Mouse (Mus musculus): ENCODE measurements at regions not wholly inside any gene's neighbourhood (a gene's known extent, or its start where the extent isn't known, plus 50 kb on each side); places are given as distances from the start of the nearest gene placed in this dataset.
A peak's percentile ranks its signal among the peaks of the same experiment; 100 is the strongest.

DNA sequence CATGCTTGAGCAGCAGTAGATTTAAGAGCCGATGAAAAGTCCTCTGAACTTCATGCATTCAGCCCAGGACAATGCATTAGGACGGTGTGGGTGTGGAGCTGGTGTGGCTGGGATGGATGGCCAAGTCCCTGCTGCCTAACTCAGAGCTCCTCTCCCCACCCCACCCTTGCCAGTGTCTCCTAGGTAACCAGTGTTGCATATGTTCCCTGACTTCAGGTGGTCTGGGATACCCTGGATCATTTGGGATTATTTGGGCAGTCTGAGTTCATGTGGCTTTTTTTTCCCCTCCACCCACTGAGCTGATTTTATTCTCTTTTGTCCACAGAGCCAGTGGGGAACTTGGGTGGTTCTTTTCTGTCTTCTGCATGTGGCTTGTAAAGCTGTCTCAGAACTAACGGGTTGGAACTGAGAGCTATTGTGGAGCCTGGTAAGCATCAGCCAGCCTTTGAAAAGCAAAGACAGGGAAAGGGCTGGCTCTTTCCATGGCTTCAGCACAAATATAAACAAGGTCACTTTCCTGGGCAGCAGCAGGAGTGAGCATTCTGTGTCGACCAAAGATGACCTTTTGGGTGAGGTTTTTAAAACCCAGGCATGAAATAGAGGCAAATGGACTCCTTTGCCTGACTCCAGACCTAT lies 205.1 kb upstream of the Bmp2 start:
- peak; percentile 30 for DNase-seq
- H3K4me3 ChIP-seq = no peak overlapping the region
- intact Hi-C loops (cut with DNase I) = no loop called here
- H3K27ac ChIP-seq = no peak overlapping the region
- no peak for TF ChIP-seq CTCF (IDR thresholded peaks at IDR 0.05)

DNA sequence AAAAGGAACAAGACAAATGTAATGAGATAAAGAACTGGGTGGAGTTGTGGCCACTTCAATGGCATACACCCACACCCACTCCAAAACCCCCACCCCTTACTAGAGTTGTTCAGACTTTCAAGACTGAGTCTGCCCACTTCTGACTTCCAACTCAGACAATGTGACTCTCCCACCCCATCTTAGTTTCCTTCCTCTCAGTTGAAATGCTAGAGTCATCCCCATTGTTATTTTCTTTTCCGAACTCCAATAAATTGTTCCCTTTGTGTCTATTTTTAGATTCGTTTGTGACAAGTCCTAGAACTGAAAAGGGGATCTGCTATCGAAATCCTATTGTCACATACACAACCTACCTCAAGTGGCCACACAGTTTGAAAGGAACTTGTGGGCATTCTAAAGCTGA lies 200.7 kb upstream of the Bmp2 start:
- TF ChIP-seq CTCF (IDR thresholded peaks at IDR 0.05) = no peak
- no peak overlapping the region for H3K27ac ChIP-seq
- no peak overlapping the region for H3K4me3 ChIP-seq
- no peak for DNase-seq
- intact Hi-C loops (cut with DNase I) = no loop called here

DNA sequence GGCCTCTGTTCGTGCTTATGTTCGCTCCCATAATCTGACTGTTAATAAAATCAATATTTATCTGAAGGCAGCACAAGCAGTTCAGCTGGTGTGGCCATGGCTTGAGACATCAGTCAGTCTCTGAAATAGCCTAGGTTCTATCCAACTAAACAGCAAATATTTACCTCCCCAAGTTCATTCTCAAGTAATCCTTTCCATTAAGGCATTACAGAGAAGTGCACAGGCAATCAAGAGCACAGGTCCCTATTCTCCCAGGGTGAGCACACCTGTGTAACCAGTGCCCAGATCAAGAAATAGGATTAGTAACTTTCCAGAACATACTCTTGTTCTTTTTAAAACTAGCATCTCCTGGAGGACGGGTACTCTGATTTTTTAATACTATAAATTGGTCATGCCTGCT lies 199.2 kb upstream of the Bmp2 start:
- no peak for DNase-seq
- Histone ChIP-seq H3K27ac (no peak overlapping the region), H3K4me3 (no peak overlapping the region)
- TF ChIP-seq CTCF (IDR thresholded peaks at IDR 0.05) = no peak
- intact Hi-C loops (cut with DNase I) = no loop called here

DNA sequence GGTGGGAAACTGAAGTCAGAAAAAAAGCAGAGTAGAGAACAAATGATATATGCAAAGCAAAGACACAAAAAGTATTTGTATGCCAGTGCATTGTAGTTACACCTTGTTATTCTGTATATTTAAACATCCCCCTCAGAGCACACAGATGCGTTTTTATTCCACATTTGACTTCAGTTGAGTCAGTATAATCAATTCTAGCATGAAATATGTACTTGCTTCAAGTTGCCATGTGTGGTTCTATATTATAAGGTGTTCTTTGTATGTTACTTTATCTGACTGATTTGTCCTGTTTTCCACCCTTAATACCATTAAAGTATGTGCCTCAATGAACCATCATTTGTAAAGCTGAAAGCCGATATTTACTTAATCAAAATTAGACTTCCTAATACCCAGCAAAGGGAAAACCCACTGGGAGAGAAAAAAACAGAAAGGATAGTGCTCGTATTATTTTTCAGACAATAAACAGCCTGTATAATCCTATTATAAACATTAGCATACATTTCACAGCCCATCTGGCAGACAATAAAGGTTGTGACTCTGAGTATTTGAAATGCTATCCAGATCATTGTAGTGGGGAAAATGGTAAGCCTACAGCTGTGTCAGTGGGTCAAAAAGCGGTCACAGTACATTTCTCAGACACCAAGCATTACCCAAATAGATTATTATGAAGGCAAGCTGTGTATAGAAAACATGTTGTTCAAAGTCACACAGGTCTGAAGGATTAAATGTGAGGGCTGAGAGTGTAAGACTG lies 189.1 kb upstream of the Bmp2 start:
- intact Hi-C loops (cut with DNase I) = no loop called here

DNA sequence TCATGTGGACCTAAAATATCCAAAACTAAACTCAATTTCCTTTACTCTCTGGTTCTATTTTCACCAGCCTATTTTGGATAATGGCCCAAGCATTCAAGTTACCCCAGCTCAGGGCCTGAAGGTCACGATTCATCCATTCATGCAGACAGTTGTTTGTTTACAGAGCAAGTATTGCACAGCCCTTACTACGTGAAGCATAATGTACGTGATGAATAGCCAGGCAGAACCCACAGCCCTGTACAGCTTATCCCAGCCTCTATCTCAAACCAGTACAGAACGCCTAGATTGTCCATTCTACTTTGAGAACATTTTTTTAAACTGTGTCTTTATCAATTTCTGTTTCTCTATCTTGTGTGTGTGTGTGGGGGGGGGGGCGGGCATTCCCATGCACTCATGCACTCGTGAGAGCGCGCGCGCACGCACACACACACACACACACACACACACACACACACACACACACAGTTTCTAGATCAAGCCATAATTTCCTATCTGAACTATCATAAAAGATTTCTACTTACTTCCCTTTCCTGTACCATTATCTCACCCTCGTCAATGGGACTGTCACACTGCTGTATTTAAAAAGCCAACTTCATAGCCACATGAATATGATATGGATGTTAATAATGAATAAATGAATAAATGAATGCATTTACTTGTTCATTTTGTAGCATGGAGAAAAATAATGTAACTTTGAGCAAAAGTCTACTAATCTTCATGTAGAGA lies 180.3 kb upstream of the Bmp2 start:
- no peak overlapping the region for H3K27ac ChIP-seq
- no peak overlapping the region for H3K4me3 ChIP-seq
- intact Hi-C loops (cut with DNase I) = no loop called here
- DNase-seq = no peak
- TF ChIP-seq CTCF (IDR thresholded peaks at IDR 0.05) = no peak

More for the DNA sequence above, 189.1 kb upstream of the Bmp2 start:
- Histone ChIP-seq H3K4me3 (no peak overlapping the region), H3K27ac (no peak overlapping the region)
- no peak for TF ChIP-seq CTCF (IDR thresholded peaks at IDR 0.05)
- DNase-seq = no peak

DNA sequence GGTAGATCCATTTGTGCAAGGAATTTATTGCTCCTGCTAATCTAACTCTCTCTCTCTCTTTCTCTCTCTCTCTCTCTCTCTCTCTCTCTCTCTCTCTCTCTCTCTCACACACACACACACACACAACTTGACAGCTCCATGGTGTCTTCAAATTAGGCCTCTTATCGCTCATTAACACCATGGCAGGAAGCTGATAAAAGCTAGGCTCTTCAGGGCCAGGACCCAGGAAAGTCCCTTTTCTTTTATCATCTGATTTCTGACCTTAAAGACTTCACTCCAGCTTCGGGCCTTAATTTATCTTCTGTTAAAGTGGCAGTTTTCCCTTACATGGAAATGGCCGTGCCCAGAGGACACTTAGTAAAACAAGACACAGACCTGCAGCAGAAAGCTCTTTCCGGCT lies 178.4 kb upstream of the Bmp2 start:
- TF ChIP-seq CTCF (IDR thresholded peaks at IDR 0.05) = no peak
- intact Hi-C loops (cut with DNase I) = no loop called here
- DNase-seq = no peak
- Histone ChIP-seq H3K27ac (no peak overlapping the region), H3K4me3 (no peak overlapping the region)

DNA sequence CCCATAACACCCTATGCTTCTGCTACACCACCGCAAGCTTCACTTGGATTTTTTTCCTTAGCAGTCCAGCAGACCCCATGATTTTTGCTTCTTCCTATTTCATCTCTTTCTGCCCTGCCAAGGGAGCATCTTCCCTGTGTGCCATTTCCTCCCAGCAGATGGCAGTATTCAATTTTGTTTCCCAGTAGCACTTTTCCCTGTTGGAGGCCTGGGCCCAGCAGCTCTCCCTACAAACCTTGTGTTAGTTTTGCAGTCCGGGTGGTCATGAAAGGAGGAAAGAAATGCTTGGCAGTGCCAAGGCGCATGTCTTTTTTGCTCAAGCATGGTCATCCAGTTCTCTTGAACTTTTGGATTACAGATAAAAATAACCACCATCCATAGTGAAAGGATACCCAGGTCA lies 170.9 kb upstream of the Bmp2 start:
- intact Hi-C loops (cut with DNase I) = loop anchor here (5.0 kb wide), 1 partner anchor 171 kb away; the partner anchor contains the start of gene Bmp2
- DNase-seq = peak; percentile 31
- Histone ChIP-seq H3K27ac (no peak overlapping the region), H3K4me3 (no peak overlapping the region)
- TF ChIP-seq CTCF (IDR thresholded peaks at IDR 0.05) = peak; percentile 56

DNA sequence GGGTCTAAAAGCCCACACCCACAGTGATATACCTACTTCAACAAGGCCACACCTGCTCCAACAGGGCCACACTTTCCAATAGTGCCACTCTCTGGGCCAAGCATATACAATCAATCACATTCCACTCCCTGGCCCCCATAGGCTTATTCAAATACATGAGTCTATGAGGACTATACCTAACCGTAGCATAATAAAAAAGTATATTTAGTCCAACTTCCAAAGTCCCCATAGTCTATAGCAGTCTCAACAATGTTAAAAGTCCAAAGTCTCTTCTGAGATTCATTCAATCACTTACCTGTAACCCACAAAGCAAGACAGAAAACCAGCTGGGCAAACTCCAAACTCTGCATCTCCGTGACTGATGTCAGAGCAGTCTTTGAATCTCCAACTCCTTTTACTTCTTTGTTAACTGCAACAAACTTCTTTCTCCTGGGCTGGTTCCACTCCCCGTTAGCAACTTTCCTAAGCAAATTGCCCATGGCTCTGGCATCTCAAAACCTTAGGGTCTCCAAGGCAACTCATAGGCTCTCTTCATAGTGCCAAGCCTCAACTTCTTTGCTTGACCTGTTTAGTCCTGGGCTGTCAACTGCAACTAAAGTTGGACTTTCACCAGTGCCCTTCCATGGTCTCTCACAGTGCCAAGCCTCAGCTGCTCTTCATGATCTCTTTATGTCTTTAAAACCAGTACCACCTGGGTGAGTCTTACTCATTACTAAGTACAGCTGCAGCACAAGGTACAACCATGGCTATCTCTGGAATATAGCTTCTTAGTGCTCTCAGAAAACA lies 168.6 kb upstream of the Bmp2 start:
- intact Hi-C loops (cut with DNase I) = loop anchor here (5.0 kb wide), 1 partner anchor 169 kb away; the partner anchor contains the start of gene Bmp2
- Histone ChIP-seq H3K4me3 (no peak overlapping the region), H3K27ac (no peak overlapping the region)
- no peak for DNase-seq
- TF ChIP-seq CTCF (IDR thresholded peaks at IDR 0.05) = no peak

DNA sequence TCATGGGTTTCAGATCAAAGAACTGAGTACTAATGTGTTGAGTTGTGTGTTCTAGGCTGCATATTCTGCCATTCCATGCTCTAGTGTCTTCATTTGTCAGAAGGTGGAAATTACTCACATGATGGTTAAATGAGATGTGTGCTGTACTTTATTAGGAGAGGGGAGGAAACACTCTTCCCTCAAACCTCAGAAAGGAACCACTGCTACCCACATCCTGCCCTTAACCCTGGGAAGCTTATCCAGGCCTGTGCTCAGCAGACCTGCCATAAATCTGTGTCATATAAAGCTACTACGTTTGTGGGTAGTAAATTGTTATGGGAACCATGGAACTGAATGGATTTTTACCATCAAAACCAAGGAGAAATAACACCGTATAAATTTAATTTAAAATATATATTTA lies 166.7 kb upstream of the Bmp2 start:
- Histone ChIP-seq H3K27ac (no peak overlapping the region), H3K4me3 (no peak overlapping the region)
- no peak for DNase-seq
- TF ChIP-seq CTCF (IDR thresholded peaks at IDR 0.05) = no peak
- intact Hi-C loops (cut with DNase I) = no loop called here

DNA sequence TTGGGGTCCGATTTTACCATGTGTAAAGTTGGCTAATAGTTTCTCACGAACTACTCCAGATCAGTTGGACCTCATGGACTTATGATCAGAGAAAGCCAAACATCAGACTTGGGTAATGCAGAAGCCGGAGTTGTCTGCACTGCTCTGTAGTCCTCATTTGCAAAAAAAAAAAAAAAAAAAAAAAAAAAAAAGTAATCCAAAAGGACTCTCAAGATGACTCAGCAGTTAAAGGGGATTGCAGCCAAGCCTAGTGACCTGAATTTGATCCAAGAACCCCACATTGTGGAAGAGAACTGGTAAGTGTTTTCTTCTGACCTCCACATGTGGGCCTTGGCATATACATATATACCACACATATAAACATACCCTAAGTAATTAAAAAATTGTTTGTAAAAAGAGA lies 164.6 kb upstream of the Bmp2 start:
- H3K4me3 ChIP-seq = no peak overlapping the region
- H3K27ac ChIP-seq = no peak overlapping the region
- intact Hi-C loops (cut with DNase I) = no loop called here
- TF ChIP-seq CTCF (IDR thresholded peaks at IDR 0.05) = no peak
- DNase-seq = no peak

DNA sequence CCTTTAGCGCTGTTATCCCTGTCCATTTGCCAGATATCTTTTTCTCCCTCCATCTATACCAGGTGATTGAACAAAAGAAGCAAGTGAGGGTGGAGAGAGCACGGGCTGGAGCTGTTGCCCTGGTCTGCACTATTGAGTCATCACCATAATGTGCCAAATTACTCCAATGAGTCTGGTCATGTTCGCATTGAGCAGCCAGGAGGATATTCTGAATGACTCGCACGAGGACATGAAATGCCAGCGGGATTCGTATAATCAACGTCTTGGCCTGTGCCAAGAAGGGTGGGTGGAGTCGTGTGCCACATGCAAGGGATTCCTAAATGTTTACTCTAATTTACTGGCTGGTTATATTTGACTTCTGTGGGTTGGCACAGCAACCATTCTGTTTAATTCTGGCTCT lies 159.7 kb upstream of the Bmp2 start:
- no peak for DNase-seq
- TF ChIP-seq CTCF (IDR thresholded peaks at IDR 0.05) = no peak
- no peak overlapping the region for H3K4me3 ChIP-seq
- no peak overlapping the region for H3K27ac ChIP-seq
- intact Hi-C loops (cut with DNase I) = no loop called here

DNA sequence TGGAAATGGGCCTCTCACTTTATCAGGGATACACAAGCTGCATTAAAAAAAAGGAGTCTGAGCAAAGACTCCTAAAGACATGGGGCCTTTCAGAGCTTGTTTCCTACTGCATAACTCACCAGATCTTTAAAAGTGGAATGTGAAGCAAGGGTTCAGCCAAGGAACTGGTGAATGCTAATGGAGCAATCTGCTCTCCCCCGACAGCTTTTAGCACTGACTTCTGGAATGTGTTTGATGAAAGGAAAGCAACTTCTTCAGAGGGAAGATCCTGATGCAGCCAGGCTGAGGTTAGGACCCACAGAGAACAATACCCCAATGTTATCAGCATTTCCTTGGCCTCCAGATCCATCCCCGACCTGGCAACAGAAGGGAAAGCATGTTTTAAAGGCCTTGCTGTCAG lies 154.4 kb upstream of the Bmp2 start:
- Histone ChIP-seq H3K27ac (no peak overlapping the region), H3K4me3 (no peak overlapping the region)
- no peak for DNase-seq
- TF ChIP-seq CTCF (IDR thresholded peaks at IDR 0.05) = no peak
- intact Hi-C loops (cut with DNase I) = no loop called here
